Mouse (Mus musculus) heart, postnatal 36 days (tissue): Measurements from ENCODE around the gene Primpol. TPM values are rescaled to one million over a fixed set of nuclear protein-coding genes. Genes with fewer than 3 reads are reported as not detected.
"Not testable (repeated sequence)": the region's sequence is repeated elsewhere in the genome, so short reads cannot be mapped to it uniquely, and the experiment has no call there.

Source experiments
- DNase-seq, 2 experiments: peaks; one replicate each; pipeline ENCODE4 v3.0.0; 2021 to 2022
- intact Hi-C: fragments of 180-260 bp; cut with DNase I; formaldehyde crosslinking; loops from one replicate; pipeline ENCODE4 v1.15.1; 2025
- total RNA-seq, 2 experiments: library from RNA; stranded (reverse); gene quantifications; 2 replicates each; pipeline ENCODE4 v1.2.3; 2021

Primpol gene
- total RNA-seq, 2 experiments from 2014 or later: 2.4 to 2.9 TPM

DNA sequence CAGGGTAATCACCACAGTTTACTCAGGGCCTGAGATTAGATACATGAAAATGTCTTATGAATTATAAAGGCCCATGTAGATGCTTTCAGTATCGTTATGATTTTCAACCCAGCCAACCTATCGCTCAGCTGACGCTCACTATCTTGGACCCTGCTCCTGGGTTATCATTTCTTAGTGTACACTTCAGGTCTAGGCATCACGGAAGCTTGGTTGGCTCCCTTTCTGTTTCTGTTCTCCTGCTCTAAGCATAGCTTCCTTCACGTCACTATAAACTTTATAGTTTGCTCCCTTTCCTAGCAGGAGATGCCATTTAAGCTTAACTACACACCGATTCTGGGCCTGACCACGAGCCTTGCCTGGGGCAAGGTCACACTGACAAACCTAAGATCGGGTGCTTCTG, 5.5 kb downstream of the Primpol start:
- no peak for DNase-seq
- intact Hi-C loops: no loop called here

DNA sequence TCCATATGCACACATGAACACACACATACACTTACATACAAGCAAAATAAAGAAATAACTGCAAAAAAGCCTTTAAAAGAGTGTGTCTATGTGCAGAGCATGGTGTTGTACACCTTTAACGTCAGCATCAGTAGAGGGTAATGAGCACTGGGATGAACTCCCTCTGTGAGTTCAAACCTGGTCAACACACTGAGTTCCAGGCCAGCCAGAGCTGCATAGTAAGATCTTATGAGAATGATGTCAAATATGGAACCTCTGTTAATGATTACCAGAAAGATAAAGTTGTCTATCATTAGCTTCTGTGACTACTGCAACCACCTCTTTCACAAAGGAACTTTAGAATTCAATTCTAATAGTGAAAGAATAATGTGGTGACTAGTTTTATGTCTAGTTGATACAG, 10.1 kb downstream of the Primpol start:
- no peak for DNase-seq
- intact Hi-C loops: no loop called here

DNA sequence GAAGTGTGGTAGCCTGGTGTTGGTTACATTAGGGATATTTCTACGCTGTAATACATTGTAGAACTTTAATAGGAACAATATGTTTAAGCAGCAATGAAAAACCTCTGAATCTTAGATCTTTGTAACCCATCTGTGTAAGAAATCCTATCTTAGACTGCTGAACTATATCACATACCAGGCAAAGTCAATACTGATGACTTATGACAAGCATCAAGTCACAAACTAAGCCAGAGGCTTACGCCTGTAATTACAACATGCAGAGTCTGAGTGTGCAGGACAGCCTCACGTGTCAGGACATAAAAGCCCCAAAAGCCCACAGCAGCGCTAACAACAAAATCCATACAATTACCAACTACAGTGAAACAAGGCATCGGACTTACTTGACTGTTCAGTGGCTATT, 13.4 kb downstream of the Primpol start:
- intact Hi-C loops: no loop called here
- DNase-seq: no peak

DNA sequence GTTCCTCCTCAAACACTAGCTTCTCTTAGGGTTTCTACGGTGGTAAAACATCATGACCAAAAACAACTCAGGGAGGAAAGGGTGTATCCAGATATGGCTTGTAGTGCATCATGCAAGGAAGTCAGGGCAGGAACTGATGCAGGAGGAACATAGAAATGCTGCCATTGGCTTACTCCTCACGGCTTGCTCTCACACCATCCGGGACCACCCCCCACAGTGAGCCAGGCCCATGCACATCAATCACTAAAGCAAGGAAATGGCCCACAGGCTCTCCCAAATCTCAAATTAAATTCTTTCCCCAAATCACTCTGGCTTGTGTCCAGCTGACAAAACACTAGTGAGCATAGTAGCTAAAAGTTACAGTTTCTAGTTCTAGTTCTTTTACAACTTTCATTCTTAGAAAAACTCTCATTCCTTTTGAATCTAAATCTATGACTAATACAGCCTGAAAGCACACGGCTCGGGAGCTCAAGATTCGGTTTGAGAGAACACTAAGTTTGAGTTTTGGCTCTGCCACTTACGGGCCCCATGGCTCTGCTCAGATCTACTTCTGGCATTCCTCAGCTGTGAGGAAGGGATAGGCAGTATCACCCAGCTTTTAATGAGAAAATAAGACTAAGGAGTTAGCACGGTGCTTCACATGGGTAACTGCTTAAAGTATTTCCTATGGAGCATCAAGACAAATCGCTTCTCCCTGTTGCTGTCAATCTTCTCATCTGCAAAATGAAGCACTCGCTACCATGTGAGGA, 15.9 kb downstream of the Primpol start:
- intact Hi-C loops: no loop called here

DNA sequence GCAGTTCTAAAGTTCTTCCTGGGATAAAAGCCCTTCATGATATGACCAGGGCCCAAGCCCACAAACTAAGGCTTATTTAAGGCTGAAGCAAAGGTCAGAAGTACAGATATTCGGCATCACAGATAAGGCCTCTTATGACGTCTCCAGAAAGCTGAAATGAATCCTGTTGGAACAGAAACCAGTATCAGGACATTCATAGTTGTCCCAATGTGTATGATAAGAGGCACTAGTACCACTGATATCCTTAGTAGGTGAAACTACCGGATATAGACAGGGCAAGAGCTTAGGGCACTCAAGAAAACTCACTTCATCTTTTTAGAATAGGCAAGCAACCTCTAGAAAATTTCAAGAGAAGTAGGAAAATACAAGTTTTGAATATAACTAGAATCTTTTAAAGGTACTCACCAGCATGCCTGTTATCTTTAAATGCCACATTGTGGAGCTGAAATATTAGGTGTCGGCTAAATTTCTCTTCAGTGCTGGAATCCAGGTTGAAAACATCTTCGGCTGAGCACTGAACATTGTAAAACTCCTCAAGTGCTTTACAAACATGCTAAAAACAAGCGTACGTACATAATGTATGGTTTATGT, 17.6 kb downstream of the Primpol start:
- DNase-seq: no peak
- intact Hi-C loops: no loop called here

More for the DNA sequence above, 15.9 kb downstream of the Primpol start:
- no peak for DNase-seq

DNA sequence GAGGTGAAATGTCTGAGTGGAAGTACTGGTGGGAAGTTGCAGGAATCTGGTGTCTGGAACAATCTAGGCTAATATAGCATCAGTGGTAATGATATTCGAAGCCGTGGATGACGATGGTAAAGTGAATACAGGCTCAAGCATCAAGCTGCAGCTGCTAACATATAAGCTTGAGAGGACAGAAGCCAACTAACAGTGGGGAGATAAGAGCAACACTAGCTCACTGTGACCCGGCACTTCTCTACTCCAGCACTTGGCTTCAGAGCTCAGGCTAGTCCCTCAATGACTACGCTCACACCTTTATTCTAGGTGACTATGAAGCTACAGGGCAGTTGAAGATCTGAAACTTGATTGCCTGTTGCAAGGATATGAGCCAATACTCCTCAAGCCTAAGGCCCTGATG, 18.3 kb downstream of the Primpol start:
- intact Hi-C loops: no loop called here
- DNase-seq: no peak

DNA sequence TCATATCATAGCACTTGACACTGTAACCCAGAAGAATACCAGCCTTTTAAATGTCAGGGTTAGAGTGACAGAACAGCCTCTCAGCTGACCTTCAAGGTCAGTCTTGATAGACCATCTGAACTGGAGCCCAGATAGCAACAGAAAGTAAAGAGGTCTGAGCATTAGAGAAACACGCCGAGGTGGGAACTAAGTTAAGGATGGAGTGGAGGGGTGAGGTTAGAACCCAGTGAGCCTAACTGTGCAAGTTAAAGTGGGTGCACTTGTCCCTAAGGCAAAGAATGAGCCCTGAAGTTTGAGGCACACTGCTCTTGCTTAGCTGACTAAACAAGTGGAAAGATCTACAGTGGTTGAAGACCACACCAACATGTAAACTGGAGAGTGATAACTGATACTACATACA, 18.9 kb downstream of the Primpol start:
- intact Hi-C loops: no loop called here
- no peak for DNase-seq

DNA sequence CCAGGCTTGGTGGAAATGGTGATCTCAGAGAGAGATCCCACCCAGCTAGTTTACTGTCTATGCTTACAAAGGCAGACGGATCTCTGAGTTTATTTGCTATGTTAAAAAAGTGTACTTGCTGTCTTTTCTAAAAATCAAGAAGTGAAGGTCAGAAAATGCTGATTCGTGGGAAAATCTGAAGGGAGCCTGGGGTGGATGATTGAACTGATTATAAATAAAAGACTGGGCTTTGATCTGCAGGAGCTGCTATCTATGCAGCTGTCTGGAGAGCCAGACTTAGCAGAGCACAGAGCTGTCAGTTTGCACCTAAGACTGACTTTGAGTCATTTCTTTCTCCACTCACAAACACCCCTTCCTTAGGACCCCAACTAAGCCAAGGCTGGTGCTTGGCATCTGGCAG, 19.6 kb downstream of the Primpol start:
- DNase-seq: no peak
- intact Hi-C loops: no loop called here

DNA sequence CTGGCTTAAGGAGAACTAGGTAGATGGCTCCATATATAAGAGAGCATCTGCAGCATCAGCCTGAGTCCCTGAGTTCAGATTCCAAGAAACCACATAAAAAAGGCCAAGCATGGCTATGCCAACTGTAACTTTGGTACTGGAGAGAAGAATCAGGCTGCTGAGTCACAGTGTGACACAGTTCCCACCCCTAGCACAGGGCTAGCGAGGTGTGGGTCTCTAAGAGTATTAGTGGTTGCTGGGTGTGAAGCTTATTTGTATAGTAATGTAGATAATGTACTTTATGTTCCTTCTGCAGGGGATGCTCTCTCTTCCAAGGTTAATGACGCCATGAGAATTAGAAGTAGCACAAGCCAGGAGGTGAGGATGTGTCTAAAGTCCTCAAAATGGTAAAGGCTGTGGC, 20.5 kb downstream of the Primpol start:
- intact Hi-C loops: no loop called here
- no peak for DNase-seq

DNA sequence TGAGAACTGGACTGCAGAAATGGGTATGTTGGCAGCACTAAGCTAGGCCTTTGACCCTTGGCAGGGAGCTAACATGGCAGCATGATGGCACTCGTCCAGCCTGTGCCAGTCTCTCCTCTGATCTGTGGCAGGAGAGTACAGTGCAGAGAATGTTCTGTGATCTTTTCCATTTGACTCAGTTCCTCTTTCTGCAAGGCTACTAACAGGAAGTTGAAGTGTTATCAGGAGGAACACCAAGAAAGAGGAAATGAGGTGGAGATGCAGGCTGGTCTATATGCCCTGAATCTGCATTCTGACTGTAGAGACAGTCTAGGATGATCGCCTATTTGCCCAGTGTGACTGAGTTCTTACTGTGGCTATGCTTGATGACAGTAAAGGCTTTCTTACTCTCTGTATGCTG, 21.4 kb downstream of the Primpol start:
- peak in 1 of 2 experiments; percentile 36 for DNase-seq
- intact Hi-C loops: no loop called here

DNA sequence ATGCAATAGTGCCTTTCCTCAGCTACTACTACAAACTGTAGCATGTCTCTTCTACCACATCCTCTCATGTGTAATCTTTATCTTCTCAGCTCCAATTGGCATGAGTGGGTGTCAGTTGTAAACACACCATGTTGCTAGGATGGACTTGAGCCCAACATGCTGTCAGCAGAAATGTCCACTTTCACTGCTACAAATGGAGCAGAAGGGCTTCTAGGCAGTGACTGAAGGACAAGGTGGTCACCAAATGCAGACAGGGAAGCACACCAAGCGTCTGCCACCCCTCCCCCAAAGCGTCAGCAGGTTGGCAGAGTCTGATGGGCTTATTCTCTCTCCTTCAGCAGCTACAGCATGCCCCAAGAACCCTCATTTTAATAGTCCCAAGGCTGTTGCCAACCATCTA, 23.2 kb downstream of the Primpol start:
- intact Hi-C loops: no loop called here
- no peak for DNase-seq

DNA sequence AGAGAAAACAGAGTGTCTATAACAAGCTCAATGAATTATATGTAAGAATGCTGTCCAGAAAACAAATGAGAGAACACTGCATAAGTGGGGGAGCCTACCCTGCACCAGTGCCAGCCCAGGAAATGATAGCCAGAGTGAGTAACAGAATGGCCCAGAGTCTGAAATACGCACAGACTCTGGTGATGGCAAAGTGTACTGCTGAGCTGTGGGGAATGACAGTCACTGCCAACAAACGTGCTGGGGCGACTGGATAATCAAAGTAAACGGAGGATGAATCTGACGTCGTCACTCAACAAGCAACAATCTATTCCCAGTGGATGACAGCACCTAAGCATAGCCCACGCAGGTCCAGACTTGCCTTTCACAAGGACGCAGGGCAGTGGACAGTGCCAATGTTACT, 23.9 kb downstream of the Primpol start:
- no peak for DNase-seq
- intact Hi-C loops: no loop called here

DNA sequence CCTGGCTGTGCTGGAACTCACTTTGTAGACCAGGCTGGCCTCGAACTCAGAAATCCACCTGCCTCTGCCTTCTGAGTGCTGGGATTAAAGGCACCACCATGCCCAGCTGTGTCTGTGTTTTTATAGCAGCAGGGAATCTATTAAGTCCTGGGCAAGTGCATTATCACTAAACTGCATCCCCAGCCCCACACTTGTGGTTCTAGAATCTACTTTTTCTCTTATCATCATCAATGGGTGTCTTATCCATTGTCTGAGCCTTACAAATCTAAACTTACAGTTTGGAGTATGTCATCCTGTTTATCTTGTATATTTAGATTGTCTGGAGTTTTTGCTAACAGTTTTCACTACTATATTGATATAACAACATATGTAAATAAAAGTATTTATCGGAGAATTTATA, 28.3 kb downstream of the Primpol start:
- intact Hi-C loops: no loop called here
- no peak for DNase-seq

DNA sequence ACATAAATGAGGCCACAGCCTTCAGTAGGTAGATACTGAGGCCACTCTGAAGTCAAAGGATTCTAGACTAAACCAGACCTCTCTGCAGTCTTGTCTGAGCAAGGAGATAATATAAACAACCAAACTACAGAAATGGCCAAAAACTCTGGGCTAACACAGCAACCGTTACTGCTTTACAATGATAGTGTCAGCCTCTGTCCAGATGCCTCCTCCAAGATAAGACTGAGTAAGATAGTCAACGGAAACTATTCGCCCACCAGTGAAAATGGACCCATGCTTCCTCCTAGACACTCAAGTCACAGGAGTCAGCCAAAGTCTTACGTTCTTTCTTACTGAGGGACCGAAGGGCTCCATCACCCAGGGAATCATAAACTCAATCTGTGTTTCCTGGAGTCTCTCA, 29.1 kb downstream of the Primpol start:
- intact Hi-C loops: no loop called here
- no peak for DNase-seq

DNA sequence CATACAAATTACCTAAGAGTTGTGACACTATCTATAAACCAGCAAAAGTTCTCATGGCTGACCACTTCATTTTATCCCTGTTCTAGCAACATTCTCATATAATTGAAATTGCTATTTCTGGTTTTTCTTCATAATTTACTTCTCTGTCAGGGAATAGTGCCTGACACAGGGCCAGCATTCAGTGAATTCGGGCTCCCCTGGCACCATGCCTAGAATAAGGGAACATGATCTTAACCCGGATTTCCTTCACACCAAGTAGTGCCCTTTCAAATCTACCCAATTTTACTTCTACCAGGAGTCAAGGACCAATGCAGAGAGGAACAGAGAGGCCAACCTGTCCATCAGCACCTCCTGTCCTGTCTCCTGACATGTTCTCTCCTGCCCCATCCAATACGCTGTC, 31.4 kb downstream of the Primpol start:
- DNase-seq: no peak
- intact Hi-C loops: no loop called here

DNA sequence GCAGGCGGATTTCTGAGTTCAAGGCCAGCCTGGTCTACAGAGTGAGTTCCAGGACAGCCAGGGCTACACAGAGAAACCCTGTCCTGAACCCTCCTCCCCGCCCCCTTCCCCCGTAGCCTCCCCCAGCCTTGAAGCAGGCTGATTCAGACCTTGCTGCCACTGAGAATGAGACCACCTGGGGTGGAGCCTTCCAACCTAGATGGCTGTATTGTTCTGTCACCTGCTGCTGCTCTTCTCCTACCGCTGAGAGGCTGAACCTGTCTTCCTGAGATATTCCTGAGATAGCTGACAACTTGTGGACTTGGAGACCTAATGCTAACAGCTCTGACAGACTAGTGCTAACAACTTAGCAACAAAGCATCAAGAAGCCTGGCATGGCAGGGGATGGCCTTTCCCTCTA, 32.7 kb downstream of the Primpol start:
- intact Hi-C loops, DNase-seq: not testable (repeated sequence)

DNA sequence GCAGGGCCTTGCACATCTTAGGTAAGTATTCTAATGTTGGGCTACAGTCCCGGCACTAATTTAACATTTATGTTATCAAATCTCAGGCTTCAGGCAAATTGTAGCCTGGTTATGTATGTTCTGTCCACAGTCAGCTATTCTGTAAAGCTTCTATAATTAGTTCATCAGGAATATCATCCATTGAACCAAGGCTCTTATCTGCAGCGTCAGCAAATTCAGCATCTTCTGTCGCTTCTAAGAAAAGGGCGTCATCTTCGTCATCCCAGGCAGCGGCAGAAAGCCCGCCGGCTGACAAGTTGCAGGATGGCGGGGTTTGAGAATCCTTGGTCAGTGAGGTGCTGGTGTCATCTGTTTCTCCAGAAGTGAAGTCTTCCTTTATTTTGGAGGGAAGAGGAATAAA, 38.2 kb downstream of the Primpol start:
- DNase-seq: no peak
- intact Hi-C loops: no loop called here

DNA sequence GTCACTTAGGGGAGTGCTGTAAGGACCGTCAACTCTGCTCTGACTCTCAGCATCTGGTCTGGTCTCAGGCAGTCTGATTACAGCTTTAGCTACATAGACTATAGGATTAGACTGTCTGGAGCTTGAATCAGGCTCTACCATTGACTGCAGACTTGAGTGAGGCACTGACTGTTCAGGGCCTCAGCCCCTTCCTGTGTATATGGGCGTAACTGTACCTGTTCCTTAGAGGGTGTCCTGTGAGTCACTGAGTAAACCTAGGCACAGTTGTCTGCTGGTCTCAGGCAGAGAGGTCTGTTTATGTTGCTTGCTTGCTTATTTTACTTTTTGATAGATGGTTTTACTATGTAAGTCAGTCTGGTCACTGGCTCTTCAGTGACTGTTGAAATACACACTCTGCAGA, 43.0 kb downstream of the Primpol start:
- DNase-seq: no peak
- intact Hi-C loops: no loop called here

DNA sequence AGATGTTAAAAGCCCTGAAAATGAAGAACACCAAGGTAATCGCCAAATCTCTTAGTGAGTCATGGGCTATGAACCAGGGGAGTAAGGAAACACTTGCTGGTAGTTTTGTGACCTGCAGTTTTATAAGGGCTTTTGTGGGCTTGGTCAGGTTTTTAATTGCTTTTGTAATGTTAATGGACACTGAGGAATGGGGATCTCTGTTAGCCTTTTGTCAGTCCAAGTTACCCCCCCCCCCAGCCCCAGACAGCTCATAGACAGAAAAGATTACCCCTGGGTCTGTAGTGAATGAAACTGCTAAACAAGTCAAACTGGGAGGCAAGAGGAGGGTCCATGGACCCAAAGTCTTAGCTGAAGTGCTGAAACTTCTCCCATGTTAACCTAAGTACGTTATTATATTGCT, 43.6 kb downstream of the Primpol start:
- intact Hi-C loops: no loop called here
- DNase-seq: no peak

DNA sequence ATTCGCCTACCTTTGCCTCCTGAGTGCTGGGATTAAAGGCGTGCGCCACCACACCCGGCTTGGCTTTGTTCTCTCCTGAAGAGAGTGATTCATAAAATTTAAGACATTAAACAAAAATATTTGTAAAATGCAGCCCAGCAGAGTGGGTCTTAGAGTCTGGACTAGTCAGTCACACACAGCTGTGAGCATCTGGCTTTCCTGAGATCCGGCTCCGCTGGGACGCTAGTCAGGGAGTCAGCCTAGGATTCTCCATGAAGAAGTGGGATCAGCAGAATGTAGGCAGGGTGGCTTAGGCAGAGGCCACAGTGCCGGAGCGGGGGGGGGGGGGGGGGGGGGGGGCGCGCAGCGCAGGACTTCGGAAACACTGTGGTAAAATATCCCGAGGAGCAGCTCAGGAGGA, 46.3 kb downstream of the Primpol start:
- DNase-seq: no peak
- intact Hi-C loops: no loop called here

DNA sequence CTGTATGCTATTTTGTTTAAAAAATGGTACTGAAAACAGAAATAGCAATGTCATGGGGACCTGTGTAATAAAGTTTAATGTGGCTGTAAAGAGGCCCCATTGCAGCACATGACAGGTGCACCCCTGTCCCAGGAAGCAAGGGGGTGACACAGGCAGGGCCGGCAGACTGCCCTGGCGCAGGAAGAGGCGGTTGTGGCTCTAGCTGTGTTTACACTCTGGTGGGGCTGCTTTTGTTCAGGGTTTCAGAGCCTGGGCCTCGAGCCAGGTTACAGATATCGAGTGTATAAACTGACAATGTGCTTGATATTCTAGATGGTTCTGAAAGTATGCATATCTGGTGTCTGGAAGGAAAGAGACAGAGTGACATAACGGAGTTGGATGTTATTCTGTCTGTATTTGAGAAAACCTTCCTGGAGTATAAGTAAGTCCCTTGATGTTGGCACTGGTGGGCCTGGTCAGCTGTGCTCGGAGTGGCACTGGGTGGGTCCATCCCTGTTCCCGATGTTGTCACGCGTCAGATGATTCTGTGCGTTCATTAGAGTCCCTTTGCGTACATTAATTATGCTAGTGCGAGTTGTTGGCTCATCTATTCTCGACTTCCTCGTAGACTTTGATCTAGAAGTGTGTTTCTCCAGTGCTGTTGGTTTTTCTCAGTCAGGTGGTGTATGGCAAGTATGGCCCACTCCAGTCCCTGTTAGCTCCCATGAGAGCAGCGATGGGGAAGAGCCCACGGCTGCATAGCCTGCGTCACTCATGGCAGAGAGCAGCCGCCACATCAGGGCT, 47.2 kb downstream of the Primpol start:
- DNase-seq: no peak
- intact Hi-C loops: no loop called here

DNA sequence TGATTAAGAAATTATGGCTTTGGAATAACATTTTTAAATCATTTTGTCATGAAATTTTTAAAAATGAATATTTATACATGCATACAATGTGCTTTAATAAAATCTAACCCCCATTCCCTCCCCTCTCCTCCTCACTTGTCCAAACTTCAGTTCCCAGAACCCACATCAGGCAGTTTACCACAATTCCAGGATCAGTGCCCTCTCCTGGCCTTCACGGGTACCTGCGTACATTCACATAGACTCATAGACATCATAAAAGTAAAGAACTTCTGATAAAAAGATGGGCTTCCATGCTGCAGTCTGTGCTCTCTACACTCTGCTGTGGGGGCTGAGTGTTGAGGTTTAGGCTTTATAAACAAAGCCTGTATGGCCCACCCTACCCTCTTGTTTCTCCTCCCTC, 48.1 kb downstream of the Primpol start:
- DNase-seq: no peak
- intact Hi-C loops: no loop called here
